Mouse (Mus musculus) neural tube, embryonic 10.5 days (tissue): Measurements from ENCODE around the gene Izumo1r.
"Not testable (repeated sequence)": the region's sequence is repeated elsewhere in the genome, so short reads cannot be mapped to it uniquely, and the experiment has no call there.

Experiments
- DNase-seq: peaks from one replicate; pipeline ENCODE4 v3.0.0-alpha.2; 2017; ENCODE audit warnings: low spot score; ENCODE audit errors: extremely low spot score

Gene Izumo1r

DNA sequence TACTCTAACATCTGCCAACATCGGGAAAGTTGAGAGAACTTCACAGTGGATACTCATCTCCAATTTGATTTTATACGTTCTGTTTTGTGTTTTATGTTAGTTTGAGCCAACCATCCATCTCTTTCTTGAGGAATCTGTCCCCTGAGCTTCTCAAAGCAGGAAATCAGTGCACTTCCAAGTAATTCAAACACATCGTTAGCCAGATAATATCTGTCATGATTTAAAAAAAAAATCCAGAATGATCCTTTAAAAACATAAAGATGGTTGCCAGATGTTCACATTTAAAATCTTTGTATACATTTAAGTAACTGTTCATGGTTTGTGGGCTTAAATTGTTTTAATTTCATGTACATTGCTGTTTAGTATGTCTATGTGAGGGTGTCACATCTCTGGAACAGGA lies 2.2 kb upstream of the Izumo1r start:
- no peak for DNase-seq

DNA sequence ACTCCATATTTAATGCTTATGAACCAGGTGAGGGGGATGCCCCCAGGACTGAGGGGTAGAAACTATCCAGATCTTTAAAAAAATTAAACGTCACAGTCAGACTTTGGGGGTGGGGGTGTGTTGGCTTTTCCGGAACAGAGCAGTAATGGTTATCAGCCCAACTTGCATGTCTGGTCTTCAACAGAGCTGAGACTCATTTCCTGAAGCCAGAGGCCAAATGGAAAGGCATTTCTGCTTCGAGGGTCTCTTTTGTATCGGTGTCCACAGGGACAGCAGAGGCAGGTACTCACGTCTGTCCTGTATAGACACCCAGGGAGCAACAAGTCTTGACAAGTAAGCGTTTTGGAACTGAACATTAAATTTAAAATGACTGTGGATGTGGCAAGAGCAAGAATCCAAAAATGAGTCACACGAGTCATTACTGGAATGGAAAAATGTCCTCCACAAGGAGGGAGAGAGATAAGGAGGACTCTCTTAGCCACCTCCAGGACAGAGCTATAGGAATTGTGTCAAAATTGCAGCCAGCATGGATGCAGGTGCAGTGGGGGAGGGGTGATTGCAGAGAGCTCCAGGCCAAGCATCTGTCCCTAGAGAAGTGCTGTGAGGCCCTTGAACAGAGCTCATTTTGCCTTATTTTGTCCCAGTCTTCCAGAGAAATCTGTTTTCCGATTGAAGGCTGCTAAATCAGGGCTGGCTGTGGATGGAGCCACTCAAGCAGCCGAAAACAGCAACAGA lies 1.2 kb upstream of the Izumo1r start:
- no peak for DNase-seq

DNA sequence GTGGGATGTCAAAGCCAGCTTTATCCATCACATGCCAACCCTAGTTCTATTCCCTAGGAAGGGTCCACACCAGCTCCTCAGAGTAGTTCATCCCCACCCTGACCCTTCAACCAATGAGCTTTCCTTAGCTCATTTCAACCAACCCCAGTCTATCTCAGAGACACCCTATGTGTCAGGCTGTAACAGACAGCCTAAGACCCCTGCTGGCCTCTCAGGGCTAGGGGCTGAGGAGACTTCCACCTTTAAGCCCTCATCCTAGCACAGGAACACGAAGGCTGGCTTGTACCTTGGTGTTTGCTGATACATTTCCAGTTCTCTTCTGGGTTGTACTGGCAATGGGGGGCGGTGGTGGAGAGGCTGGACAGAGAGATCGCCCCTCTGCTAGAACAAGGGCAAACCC lies 743 bp downstream of the Izumo1r start:
- DNase-seq = no peak

DNA sequence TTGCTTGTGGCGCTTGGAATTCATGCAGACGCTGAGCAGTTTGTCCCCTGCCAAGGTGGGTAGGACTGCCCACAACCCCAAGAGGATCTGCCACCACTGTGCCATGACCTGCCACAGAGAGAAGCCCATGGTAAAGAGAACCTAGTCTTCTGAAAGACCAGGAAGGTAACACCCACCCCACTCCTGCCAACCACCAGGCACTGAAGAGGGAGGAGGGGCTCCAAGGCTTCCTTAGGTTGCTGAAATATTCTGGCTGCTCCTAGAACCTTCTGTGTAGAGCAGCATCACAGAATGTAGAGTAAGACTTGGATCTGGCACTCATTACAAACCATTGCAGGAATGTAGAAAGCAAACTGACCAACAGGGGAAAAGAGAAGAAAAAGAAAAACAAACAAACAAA lies 1.3 kb downstream of the Izumo1r start:
- no peak for DNase-seq

DNA sequence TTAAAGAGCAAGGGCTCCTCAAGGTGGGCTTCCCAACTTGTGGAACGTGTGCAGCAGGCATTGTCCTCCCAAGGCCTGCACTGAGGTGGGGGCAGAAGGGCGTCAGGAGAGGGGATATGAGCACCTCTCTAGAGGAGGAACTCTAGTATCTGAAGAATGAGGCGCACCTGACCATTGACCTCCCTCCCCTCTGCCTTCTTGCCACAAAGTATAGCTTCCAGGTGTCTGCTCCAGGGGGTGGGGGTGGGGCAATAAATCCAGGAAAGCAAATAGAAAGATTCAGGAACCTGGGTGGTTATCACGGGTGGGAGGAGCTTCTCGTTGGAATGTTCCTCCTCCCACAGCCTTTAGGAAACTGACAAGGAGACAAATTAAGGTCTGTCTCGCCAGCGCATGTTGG lies 2.0 kb downstream of the Izumo1r start:
- DNase-seq = no peak

DNA sequence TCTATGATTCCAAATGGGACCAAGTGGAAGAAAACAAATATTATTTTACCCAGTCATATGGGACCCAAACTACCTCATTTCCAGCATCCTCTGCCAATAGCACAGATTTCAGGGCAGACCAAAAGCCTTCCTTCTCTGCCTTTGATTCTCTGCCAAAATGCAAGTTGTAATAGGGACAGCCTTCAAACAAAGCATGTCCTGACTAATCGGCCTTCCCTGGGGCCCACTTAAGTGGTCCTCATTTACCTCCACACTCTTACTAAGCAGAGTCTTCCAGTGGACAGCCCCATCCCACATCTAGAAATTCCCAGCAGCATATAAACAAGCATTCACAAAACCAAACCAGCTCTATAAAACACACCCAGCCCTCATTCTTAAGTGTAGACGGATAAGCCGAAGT lies 6.6 kb downstream of the Izumo1r start:
- DNase-seq = no peak

DNA sequence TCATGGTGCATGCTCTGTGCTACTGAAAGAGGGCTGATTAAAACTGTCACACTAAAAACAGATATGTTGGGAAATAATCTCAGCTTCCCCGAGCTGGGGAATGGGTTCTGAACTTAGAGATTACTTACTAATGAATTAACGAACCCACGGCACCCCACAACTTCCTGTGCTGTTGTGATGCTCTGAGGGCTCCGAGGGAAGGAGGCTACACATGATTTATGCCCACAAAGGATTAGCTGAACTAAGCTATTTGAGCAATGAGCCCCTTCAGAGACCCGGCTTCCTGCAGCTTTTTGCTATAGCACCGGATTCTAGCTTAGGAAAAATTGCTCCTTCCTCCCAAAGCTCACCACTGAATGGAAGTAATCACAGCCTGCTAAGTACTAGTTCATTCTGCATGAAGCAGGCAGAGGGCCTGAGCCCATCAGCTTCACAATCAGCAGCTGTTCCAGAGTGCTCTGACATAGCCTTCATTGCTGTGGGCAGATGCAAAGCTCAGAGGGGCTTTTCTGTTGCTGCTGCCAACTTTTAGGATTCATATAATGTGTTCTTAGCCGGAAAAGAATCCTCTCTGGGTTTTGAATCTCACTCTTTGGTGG lies 8.4 kb downstream of the Izumo1r start:
- DNase-seq = no peak

DNA sequence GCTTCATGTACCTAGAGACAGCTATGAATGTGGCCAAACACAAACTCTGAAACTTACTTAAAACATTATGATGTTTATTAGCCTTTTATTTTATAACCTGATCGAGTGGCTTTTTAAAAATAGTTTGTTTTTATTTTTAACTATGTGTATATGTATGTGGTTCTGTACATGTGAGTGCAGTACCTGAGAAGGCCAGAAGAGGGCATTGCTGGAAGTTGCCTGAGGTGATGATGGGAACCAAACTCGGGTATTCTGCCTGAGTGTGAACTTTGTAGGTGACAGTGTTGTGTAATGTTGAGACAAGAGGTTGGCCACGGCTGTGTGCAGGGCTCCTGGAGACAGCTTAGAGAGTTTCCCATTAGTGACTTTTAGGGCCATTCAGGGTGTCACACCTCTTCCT lies 9.1 kb downstream of the Izumo1r start:
- no peak for DNase-seq

DNA sequence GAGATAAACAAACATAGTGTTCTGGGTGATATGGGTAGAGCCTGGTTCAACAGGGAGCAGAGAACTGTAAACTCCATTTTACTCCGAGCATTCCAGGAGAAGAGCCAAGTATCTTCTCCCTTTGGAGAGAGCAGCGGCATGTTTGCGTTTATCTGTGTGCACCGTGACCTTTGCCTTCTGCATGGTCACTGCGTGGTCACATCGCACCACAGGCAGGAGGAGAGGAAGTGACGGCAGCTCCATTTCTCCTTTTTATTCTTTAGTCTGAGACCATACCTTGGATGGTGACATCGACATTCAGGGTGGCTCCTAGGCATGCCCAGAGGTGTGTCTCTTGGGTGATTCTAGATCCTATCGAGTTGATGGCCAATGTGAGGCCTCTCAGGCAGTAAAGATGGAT lies 10.4 kb downstream of the Izumo1r start:
- no peak for DNase-seq

DNA sequence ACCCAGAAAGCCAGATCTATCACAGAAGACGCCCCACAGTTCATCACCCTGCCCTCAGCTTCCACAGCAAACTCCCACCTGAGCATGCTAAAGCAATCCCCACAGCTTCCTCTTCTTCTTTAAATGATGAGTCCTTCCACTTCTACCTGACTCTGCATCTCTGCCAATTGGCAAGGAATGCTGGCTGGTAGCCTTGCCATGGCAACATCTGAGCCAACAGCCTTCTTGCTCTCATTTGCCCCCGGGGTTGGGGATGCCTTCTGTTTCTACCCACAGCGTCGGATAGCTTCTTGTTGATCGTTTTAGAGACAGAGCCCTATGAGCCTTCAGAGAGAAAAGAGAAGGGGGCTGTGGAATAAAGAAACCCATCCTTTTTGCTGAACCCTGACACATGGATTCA lies 11.9 kb downstream of the Izumo1r start:
- DNase-seq = no peak

DNA sequence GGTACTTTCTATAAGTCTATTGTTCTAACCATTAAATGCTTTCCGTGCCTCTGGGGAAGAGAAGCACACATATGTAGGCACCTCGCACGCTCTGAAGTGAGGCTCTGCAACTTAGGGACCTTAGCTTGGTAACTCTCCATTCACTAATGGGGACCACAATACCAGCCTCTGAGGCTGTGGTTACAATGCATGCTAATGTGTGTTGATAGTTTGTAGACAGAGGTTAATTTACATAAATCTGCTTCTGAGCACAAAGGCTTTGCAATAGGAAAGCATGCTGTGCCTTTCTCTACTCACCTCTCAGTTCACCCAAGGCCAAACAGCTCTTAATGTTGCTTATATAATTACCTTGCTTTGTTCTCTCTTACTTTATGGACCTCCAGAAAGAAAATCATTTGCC lies 13.1 kb downstream of the Izumo1r start:
- DNase-seq = no peak

DNA sequence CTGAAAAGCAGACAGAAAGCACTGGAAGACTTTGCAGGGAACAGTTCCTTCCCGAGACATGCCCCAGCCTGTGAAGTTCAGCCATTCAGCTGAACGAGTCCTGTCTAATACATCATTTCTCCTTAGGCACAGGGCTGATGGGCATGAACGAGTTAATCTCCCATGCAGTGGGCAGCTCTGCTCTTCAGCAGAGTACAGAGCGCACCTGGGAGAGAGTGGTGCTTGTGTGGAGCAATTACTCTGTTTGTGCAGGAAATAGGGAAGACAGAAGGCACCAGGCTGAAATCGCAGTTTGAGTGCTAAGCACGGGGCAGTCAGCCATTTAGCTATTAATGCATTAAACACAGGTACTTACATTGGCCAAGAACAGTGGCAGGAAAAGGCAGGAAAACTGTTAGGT lies 15.1 kb downstream of the Izumo1r start:
- DNase-seq = no peak

DNA sequence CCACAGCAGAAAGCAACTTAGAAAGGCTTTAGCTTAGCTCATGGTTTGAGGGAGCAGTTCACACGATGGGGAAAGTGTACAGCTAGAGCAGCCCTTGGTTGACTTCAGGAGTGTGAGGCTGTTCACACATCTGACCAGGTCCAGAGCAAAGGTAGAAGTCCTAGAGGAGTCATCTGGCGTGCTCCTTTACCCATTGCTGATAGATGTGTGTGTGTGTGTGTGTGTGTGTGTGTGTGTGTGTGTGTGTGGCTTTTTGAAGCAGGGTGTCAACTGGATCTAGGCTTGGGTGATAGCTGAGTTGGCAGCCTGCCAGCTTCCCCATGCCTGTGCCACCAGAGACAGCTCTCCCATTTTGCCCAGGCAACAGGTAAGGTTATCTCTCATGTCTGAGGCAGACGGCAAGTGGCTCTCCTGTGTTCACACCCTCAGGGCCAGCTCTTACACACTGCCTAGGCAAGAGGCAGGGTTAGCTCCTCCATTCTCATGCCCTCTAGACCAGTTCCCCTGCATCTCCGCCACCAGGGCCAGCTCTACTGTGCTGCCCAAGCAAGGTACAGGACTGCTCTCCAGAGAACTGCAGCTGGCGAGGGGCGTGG lies 15.9 kb downstream of the Izumo1r start:
- DNase-seq = no peak

DNA sequence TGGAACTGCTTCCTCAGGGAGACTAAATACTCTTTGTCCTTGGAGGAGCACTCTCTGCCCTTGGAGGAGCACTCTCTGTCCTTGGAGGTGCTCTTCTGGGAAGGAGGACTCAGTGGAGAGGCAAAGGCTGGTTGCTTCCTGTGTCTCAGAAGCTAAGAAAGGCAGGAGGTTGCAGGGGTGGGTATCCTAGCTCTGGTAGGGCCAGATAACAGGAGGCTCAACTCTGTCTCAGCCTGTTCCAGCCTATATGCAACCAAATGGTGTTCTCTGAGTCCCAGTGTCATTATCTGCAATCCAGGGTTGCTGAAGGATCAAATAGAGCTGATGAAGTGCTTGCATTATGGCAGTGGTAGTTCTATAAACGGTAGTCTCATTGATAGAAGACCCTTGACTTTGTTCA lies 17.8 kb downstream of the Izumo1r start:
- no peak for DNase-seq

DNA sequence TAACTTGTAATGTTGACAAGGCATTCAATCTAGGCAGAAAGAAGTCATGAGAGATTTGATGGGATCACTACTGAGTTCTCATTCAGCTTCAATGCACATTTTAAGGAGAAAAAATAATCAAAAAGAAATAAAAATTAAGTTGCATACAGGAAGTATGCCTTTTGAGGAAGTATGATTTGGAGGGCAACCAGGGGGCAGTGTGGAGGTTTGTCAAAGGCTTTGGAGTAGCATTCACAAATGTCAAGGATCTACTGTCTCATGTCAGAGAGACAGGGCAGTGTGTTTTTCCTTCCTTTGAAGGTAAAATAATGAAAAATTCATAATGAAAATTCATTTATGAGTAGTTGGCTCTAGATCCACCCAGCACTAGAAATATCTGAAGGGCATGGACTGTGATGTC lies 18.6 kb downstream of the Izumo1r start:
- no peak for DNase-seq

DNA sequence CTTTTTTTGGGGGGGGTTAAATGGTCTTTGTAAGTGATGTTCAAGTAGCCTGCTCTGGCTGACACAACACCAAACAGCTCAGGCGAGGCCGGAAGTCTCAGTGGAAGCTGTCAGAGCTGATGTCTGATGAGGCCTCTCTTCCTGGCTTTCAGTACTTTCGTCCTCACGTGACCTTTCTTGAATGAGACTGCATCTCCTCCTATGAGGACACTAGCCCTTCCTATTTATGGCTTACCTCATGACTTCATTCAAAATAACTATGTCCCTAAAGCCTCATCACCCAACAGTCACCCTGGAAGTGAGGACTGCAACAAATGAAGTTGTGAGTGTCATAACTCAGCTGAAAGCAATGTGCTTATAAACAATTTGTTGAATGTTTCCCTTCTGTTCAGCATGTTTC lies 19.1 kb downstream of the Izumo1r start:
- no peak for DNase-seq

DNA sequence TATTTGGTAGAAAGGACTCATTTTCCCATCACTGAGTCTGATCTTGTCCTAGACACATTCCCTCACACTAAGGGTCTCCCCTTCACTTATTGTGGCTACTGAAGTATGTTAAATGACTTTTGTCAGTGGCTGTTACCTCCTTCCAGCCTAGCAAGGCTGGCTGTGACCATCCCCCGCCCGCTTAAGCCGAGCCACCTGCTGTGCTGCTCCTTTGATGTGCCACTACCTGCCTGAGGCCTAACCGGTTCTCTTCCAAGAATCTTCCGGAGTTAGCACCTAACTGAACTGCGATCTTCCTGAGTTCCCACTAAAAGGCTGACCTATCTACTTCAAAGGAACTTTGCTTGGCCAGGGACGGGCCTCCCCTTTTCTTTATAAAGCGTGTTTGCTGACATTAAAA lies 27.2 kb downstream of the Izumo1r start:
- not testable (repeated sequence) for DNase-seq

DNA sequence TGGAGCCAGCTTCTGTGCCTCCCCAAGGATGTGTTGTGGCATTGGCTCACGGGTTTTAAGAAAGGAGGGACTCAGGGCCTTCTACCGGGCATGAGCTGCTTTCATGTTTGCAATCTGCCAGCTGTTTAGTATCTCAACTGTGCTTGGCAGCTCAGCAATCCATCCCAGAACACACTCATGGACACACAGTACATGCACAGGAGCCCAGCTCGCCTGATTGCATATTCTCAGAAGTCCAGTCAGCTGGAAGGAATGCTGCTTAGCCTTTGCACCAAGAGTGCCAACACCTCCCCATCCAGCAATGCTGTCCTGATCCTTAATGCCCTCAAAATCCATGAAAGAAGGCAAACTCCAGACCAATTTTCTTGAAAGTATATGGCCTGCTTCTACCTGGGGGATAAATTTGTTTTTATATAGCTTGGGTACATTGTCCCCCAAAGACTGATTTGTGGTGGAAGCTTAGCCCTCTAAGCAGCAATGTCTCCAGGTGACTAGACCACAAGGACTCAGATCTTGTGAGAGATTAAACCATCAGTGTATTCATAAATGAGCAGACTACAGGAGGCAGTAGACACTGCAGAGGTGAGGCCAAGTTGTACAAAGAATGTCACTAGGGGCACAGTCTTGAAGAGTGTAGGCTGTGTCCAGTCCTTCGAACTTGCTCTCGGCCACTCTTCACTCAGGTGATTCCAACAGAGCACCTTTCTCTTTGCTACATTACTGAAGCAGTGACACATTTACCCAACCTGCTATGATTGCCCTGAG lies 27.8 kb downstream of the Izumo1r start:
- no peak for DNase-seq

DNA sequence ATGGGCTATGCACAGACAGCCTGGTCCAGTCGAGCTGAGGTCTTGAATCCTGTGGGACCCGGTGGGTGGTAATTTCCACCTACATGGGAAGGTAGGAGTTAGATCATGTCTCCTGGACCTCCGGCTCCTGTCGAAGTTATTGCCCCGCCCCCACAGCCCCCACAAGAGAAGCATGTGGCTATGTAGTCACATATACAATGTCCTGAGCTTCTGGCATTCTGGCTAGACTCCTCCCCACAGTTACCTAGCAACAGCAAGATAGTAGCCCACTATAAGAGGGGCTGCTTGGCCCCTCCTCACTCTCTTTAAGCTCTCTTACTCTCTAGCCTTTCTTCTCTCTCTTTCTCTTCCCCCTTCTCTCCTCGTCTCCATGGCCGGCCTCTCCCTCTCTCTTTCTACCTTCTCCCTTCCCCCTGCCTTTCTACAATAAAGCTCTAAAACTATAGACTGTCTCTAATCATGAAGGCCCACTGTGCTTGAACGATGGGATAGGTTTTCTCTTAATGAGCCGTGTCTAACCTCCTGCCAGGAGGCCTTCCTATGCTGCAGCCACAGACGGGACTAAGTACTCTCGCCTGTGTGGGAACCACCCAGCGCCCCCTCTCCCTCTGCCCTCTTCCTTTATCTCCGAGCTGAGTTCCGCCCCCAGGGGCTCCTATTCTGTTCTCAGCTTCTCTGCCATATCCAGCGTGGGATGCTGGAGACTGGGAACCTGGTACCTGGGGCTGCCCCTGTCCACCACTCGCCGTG lies 31.4 kb downstream of the Izumo1r start:
- DNase-seq = peak; percentile 45

DNA sequence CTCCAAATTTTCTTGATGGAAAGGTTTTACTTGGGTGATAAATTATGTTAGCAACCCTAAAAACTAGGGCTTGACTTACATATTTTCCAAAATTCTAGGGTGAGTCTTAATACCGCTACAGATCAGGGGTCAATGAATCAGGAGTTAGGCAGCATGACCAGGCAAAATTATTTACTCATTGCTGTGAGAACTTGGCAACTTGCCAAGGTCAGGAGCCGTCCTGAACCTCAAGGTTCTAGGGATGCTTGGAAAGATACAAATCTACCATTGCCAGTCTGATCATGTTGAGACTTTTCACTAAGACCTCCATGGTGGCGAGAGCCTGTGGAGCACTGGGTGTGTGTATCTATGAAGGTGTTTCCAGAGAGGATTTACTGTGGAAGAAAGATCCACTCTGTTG lies 32.2 kb downstream of the Izumo1r start:
- no peak for DNase-seq

DNA sequence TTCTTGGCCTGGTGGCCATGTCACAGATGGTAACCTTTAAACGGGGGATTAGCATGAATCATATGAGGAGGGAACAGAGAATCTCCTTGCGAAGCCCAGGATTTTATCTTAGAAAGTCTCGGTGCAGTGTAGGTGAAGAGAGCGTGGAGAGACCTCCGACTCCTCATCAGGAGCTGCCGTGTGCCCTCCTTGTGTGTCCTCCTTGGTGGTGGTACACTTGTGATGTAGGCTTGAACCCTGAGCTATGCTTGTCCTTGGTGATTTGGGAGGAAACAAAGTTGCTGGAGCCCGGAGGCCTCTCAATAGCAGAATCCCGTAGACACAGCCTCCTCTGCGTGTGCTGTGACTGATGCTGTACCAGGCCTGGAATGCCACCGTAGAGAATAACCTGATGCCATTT lies 32.9 kb downstream of the Izumo1r start:
- DNase-seq = no peak

DNA sequence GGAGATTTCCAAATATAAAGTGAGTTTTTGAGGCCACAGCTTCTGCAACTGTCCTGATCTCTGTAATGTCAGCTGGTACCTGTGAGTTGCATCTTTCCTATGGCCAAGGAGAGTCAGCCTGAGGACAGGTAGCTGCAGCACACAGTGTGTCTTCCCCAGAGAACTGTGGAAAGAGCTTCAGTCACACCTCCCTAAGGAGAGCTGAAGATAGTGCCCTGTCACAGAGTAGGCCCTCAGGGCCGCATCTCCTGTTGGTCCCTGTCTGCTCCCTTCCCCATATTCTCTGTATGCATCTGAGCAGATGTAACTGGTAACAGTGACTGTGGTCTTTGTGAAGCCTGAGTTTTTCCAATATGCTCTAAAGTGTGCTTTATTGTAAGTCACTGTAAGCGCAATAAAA lies 33.4 kb downstream of the Izumo1r start:
- no peak for DNase-seq
